Mouse (Mus musculus) neural tube, embryonic 11.5 days (tissue): ENCODE results near the gene Adamtsl1. TPM values are rescaled to one million over a fixed set of nuclear protein-coding genes. Genes with fewer than 3 reads are reported as not detected.

Source experiments
- ATAC-seq: fragments of 200-750 bp; cut with Nextera tagmentation; 2 replicates; pipeline ENCODE4 v1.8.0; 2017; ENCODE audit warnings: moderate number of reproducible peaks, mild to moderate bottlenecking, moderate TSS enrichment, moderate library complexity; ENCODE audit not compliant: insufficient read depth, low FRiP score, low TSS enrichment
- DNase-seq: peaks from one replicate; pipeline ENCODE4 v3.0.0-alpha.2; 2015; ENCODE audit warnings: low spot score
- H3K27ac ChIP-seq: fragments of 300-500 bp; sonication (generic); 2 replicates; pipeline ENCODE4 v1.5.1; 2014; ENCODE audit warnings: low read depth, mild to moderate bottlenecking, low read length
- H3K27me3 ChIP-seq: fragments of 300-500 bp; sonication (generic); 2 replicates; pipeline ENCODE4 v1.6.1; 2014; ENCODE audit warnings: mild to moderate bottlenecking, low read length, mixed read lengths; ENCODE audit not compliant: control insufficient read depth, insufficient read depth
- H3K36me3 ChIP-seq: fragments of 300-500 bp; sonication (generic); 2 replicates; pipeline ENCODE4 v1.6.1; 2014; ENCODE audit warnings: mild to moderate bottlenecking, low read length, moderate library complexity, mixed read lengths; ENCODE audit not compliant: control insufficient read depth, insufficient read depth
- H3K4me1 ChIP-seq: fragments of 300-500 bp; sonication (generic); 2 replicates; pipeline ENCODE4 v1.6.1; 2014; ENCODE audit warnings: low read length, mixed read lengths; ENCODE audit not compliant: control insufficient read depth, insufficient read depth
- H3K4me2 ChIP-seq: fragments of 300-500 bp; sonication (generic); 2 replicates; pipeline ENCODE4 v1.6.1; 2014; ENCODE audit warnings: low read depth, mild to moderate bottlenecking, moderate library complexity
- H3K4me3 ChIP-seq: fragments of 300-500 bp; sonication (generic); 2 replicates; pipeline ENCODE4 v1.5.1; 2014; ENCODE audit warnings: low read depth, low read length
- H3K9ac ChIP-seq: fragments of 300-500 bp; sonication (generic); 2 replicates; pipeline ENCODE4 v1.6.1; 2014; ENCODE audit warnings: mild to moderate bottlenecking, low read length
- H3K9me3 ChIP-seq: fragments of 300-500 bp; sonication (generic); 2 replicates; pipeline ENCODE4 v1.6.1; 2016; ENCODE audit warnings: low read length; ENCODE audit not compliant: control insufficient read depth
- WGBS: fragments of 180-500 bp; shearing (Covaris S2); extraction: QIAGEN DNeasy Blood & Tissue Kit; methylation state at CpG from one replicate; pipeline ENCODE4 v1.1.7; 2014; 5-methylcytosine and 5-hydroxymethylcytosine counted together
- polyA plus RNA-seq: library from polyadenylated mRNA; unstranded; fragments of >200 nt; fragmentation: Nextera tagmentation; extraction: Ambion mirVana; gene quantifications from 2 replicates; pipeline ENCODE4 v1.2.1, GENCODE M21; 2014

Gene Adamtsl1
- polyA plus RNA-seq, 1 experiment from 2014 or later: 10.7 TPM

GRCm38 (mm10) chr4:86126636-86127035 is 612.7 kb downstream of the Adamtsl1 start:
- Histone ChIP-seq H3K27me3 (no peaks in the 10 kb centered on the region), H3K9me3 (no peaks in the 10 kb centered on the region), H3K27ac (no peak overlapping the region), H3K4me1 (no peaks in the 10 kb centered on the region), H3K36me3 (no peaks in the 10 kb centered on the region), H3K4me3 (no peak overlapping the region), H3K9ac (no peak overlapping the region), H3K4me2 (no peak overlapping the region)
- no peak for ATAC-seq
- DNase-seq: no peak
- 78% methylated on average over 2 of the region's 2 CpGs for WGBS

DNA sequence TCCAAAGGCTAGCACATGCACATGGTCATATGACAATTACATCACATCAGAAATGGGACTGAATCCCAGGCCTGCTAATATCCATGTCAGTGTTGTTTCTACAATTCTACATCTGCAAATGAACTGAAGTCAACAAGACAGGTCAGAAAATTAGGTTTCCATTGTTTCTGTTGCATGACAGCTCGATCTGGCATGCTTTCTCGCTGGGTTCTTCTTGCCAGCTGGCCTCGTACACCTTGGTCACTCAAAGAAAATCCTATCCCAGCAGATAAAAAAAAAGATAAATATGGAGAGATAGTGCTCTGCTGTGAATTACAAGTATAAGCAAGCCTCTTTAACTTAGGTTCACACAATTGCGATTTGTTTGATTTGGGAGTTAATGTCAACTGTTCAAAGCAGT is 644.6 kb downstream of the Adamtsl1 start:
- no peaks in the 10 kb centered on the region for H3K27me3 ChIP-seq
- no peaks in the 10 kb centered on the region for H3K9me3 ChIP-seq
- no peak for DNase-seq
- no peak overlapping the region for H3K4me2 ChIP-seq
- no peak for ATAC-seq
- H3K4me1 ChIP-seq: no peaks in the 10 kb centered on the region
- no peaks in the 10 kb centered on the region for H3K36me3 ChIP-seq
- no peak overlapping the region for H3K4me3 ChIP-seq
- no peak overlapping the region for H3K9ac ChIP-seq
- no peak overlapping the region for H3K27ac ChIP-seq
- WGBS: 89% methylated on average over 4 of the region's 4 CpGs

GRCm38 (mm10) chr4:86159362-86159761 is 645.4 kb downstream of the Adamtsl1 start:
- no peak for DNase-seq
- Histone ChIP-seq H3K4me2 (no peak overlapping the region), H3K27ac (no peak overlapping the region), H3K9ac (no peak overlapping the region), H3K9me3 (no peaks in the 10 kb centered on the region), H3K27me3 (no peaks in the 10 kb centered on the region), H3K36me3 (no peaks in the 10 kb centered on the region), H3K4me3 (no peak overlapping the region), H3K4me1 (no peaks in the 10 kb centered on the region)
- 76% methylated on average over 1 of the region's 1 CpGs for WGBS
- no peak for ATAC-seq

DNA sequence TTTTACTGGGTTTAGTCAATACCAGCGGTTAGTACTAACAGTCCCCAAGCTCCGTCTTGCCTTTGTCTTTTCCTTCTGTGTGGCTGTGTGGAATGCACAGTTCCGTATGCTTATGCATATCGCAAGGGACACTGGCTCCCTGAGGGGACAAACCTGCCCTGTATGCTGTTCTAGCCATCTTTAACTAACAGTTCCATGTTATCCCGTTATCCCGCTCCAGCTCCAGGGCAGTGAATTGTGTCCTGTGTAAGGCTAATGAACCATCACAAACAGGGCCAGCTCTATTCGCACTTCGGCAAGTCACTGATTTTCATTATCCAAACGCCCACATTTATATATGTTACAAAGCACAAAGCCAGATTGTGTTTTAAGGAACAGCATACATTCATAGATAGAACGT is 656.8 kb downstream of the Adamtsl1 start:
- WGBS: 62% methylated on average over 10 of the region's 10 CpGs
- ATAC-seq (peak; percentile 53; the same call in 1 of the 2 replicates), DNase-seq (peak; percentile 49)
- Histone ChIP-seq H3K9me3 (no peaks in the 10 kb centered on the region), H3K27ac (no peak overlapping the region), H3K4me2 (no peak overlapping the region), H3K36me3 (no peaks in the 10 kb centered on the region), H3K4me1 (0 out of 2 replicates have a peak, but pooled peaks cover 2% of the 10 kb centered on the region), H3K4me3 (no peak overlapping the region), H3K9ac (no peak overlapping the region), H3K27me3 (no peaks in the 10 kb centered on the region)

DNA sequence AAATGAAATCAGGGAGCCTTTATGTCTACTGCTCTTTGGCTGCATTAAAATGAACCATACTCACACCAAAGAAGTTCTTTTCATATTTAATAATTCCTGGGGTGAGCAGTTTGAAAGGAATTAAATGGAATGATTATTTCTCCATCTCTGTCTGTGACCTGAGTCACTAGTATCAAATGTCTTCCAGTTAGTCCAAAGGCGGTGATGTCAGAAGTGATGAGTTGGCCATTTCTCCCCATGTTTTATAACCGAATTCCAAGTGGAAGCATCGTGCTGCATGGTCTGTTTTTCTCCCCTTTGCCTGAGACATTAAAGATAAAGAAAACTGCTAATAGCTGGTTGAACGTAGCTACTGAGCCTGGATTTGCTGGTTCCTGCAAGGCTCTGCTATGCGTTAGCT is 657.5 kb downstream of the Adamtsl1 start:
- Histone ChIP-seq H3K27ac (no peak overlapping the region), H3K4me2 (no peak overlapping the region), H3K4me3 (no peak overlapping the region), H3K9ac (no peak overlapping the region), H3K9me3 (no peaks in the 10 kb centered on the region), H3K27me3 (no peaks in the 10 kb centered on the region), H3K4me1 (0 out of 2 replicates have a peak, but pooled peaks cover 2% of the 10 kb centered on the region), H3K36me3 (no peaks in the 10 kb centered on the region)
- DNase-seq (no peak), ATAC-seq (no peak)
- WGBS: 76% methylated on average over 5 of the region's 5 CpGs

DNA sequence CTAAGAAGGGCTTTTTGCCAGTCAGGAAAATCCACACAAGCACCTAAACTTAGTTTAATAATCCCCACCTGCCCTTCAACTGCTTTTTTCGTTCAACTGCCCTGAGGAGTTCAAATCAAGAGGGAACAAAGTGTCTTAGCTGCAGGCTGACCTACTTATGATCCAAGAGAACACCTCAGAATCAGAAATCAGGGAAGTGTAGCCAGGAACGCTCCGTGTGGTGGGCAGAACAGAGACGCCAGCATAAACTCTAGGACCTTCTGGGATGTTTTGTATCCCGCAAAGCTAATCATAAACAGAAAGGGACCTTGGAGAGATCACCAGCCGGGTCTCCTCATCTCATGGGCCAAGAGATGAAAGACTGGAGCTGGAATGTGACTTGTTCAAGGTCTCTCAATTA is 663.5 kb downstream of the Adamtsl1 start:
- no peaks in the 10 kb centered on the region for H3K9me3 ChIP-seq
- H3K9ac ChIP-seq: no peak overlapping the region
- 92% methylated on average over 6 of the region's 6 CpGs for WGBS
- ATAC-seq (no peak), DNase-seq (no peak)
- no peaks in the 10 kb centered on the region for H3K36me3 ChIP-seq
- H3K4me3 ChIP-seq: no peak overlapping the region
- H3K27me3 ChIP-seq: no peaks in the 10 kb centered on the region
- H3K4me2 ChIP-seq: no peak overlapping the region
- H3K27ac ChIP-seq: no peak overlapping the region
- 0 out of 2 replicates have a peak, but pooled peaks cover 2% of the 10 kb centered on the region for H3K4me1 ChIP-seq

- H3K9ac ChIP-seq: no peak overlapping the region
- no peaks in the 10 kb centered on the region for H3K9me3 ChIP-seq
- H3K4me1 ChIP-seq: 0 out of 2 replicates have a peak, but pooled peaks cover 2% of the 10 kb centered on the region
- no peaks in the 10 kb centered on the region for H3K27me3 ChIP-seq
- H3K36me3 ChIP-seq: no peaks in the 10 kb centered on the region
- ATAC-seq (no peak), DNase-seq (no peak)
- no peak overlapping the region for H3K4me3 ChIP-seq
- WGBS: 89% methylated on average over 14 of the region's 14 CpGs
- no peak overlapping the region for H3K4me2 ChIP-seq
- H3K27ac ChIP-seq: no peak overlapping the region
Measured at GRCm38 (mm10) chr4:86178116-86178515, 664.1 kb downstream of the Adamtsl1 start.

GRCm38 (mm10) chr4:86183701-86184173 is 669.8 kb downstream of the Adamtsl1 start:
- Histone ChIP-seq H3K4me2 (no peak overlapping the region), H3K27me3 (no peaks in the 10 kb centered on the region), H3K4me1 (peaks cover 5% of the 10 kb centered on the region; the same call in 1 of the 2 replicates), H3K9ac (no peak overlapping the region; the same call in 1 of the 2 replicates), H3K4me3 (no peak overlapping the region), H3K27ac (peak overlapping the region; percentile 49; the same call in 1 of the 2 replicates), H3K36me3 (no peaks in the 10 kb centered on the region), H3K9me3 (no peaks in the 10 kb centered on the region)
- ATAC-seq (peak; percentile 94), DNase-seq (peak; percentile 71)
- WGBS: 4% methylated on average over 1 of the region's 1 CpGs

- Histone ChIP-seq H3K4me2 (no peak overlapping the region), H3K9ac (no peak overlapping the region), H3K27me3 (no peaks in the 10 kb centered on the region), H3K36me3 (no peaks in the 10 kb centered on the region), H3K4me1 (no peaks in the 10 kb centered on the region), H3K4me3 (no peak overlapping the region), H3K9me3 (no peaks in the 10 kb centered on the region), H3K27ac (no peak overlapping the region)
- ATAC-seq: no peak
- WGBS: 59% methylated on average over 2 of the region's 2 CpGs
- no peak for DNase-seq
Measured at GRCm38 (mm10) chr4:86189853-86190252, 675.9 kb downstream of the Adamtsl1 start.
